8 mouse cellular contexts compared by ENCODE assay signal in the genomic region with DNA sequence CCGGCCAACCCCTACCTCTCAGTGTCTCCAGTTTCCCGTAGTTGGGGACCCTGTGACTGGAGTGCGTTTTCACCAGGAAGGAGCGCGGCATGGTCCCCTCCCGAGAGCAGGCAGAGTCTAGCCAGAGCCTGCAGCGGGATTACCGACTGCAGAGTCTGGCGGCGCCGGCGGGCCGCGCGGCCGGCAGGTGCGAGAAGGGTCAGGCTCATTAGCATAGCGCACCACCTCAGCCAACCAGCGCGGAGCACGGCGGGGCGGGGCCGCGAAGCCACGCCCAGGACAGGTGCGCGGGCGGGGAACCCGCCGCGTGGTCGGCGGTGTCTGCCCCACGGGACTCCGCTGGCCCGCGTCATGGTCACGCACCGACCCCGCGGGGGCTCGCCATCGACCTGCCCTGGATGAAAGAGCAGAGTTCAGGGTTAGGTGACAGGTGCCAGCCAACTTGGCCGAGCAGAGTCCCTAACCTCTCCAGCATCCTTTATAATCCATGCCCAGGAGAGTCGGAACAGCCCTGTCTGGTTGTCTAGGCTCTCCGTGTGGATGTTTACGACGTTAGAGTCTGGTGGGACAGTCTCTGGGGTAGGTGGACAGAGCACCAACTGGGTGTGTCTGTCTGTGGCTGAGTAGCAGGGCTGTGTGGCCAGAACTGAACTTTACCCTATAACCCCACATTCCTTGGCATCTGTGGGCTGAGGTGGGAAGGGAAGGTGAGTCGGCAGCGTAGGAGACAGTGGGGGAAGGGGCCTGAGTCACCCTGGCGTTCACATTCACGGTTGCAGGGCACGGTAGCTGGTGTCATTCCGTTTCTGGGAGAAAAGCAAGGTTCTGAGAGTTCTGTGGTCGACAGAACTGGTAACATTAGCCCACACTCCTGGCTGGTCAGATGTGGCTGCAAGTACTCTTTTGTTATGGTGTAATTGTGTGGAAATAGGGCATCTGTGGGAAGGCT. TPM values are rescaled to one million over a fixed set of nuclear protein-coding genes. Genes with fewer than 3 reads are reported as not detected.
A peak's percentile ranks its signal among the peaks of the same experiment; 100 is the strongest.
DNase-seq lines count a peak whose midpoint lies in the region; ATAC-seq and TF ChIP-seq lines count a peak whose summit lies in the region.

TSS of gene Snai3 (minus strand) at position 210 of the 949 bp plus-strand sequence.

- ATAC-seq in heart, embryonic 12.5 days (ENCODE audit: insufficient number of reproducible peaks, low FRiP score), result peak; percentile 62
- peak; percentile 92 for ATAC-seq in kidney, embryonic 16.5 days (ENCODE audit: low FRiP score, low TSS enrichment)

- peaks cover 47% of the 10 kb centered on the region for H3K27me3 ChIP-seq in heart, embryonic 12.5 days (replicated peaks)
- H3K27me3 ChIP-seq in kidney, embryonic 16.5 days (ENCODE audit: insufficient read depth, low read length), result peaks cover 55% of the 10 kb centered on the region
- peaks cover 4% of the 10 kb centered on the region; the same call in 1 of the 2 replicates for H3K27me3 ChIP-seq in small intestine, adult 2 months (ENCODE audit: control insufficient read depth, insufficient read depth, low read length)

- peaks cover 64% of the 10 kb centered on the region for H3K4me1 ChIP-seq in heart, embryonic 12.5 days (replicated peaks)
- H3K4me1 ChIP-seq in kidney, embryonic 16.5 days (ENCODE audit: insufficient read depth, low read length), result peaks cover 14% of the 10 kb centered on the region
- peaks cover 23% of the 10 kb centered on the region for H3K4me1 ChIP-seq in small intestine, adult 2 months (ENCODE audit: control insufficient read depth, insufficient read depth, insufficient read length, low read length)

- intact Hi-C loops in left cerebral cortex, adult 2 months (cut with DNase I), result loop anchor here (1.0 to 5.0 kb wide), 2 partner anchors 15 to 207 kb away; no protein-coding TSS in a partner anchor
- intact Hi-C loops in left cerebral cortex, postnatal 25 days (cut with DNase I), result loop anchor here (2.0 kb wide), 1 partner anchor 14 kb away; no protein-coding TSS in a partner anchor

- no peak for TF ChIP-seq CTCF in left cerebral cortex, adult 2 months (IDR thresholded peaks at IDR 0.05)
- no peak for TF ChIP-seq CTCF in small intestine, adult 2 months (IDR thresholded peaks at IDR 0.05; ENCODE audit: extremely low read depth, insufficient read length, insufficient replicate concordance, low read depth, low read length)

- peak within 1 kb of the TSS; percentile 56 for H3K9ac ChIP-seq in heart, embryonic 12.5 days
- peak within 1 kb of the TSS; percentile 53 for H3K9ac ChIP-seq in kidney, embryonic 16.5 days (replicated peaks; ENCODE audit: low read length)

- 6% methylated on average over 56 of the region's 56 CpGs for WGBS in heart, embryonic 12.5 days
- 1% methylated on average over 54 of the region's 56 CpGs for WGBS in kidney, embryonic 16.5 days
- 3% methylated on average over 56 of the region's 56 CpGs for WGBS in small intestine, adult 2 months

- H3K36me3 ChIP-seq in heart, embryonic 12.5 days, result peaks cover 6% of the 10 kb centered on the region; the same call in 1 of the 2 replicates
- H3K36me3 ChIP-seq in kidney, embryonic 16.5 days (ENCODE audit: insufficient read depth, low read length), result no peaks in the 10 kb centered on the region; the same call in 1 of the 2 replicates
- peaks cover 1% of the 10 kb centered on the region; the same call in 1 of the 2 replicates for H3K36me3 ChIP-seq in small intestine, adult 2 months (ENCODE audit: control insufficient read depth, insufficient read depth, low read length)

- no peaks in the 10 kb centered on the region for H3K9me3 ChIP-seq in heart, embryonic 12.5 days (replicated peaks)
- no peaks in the 10 kb centered on the region; the same call in 1 of the 2 replicates for H3K9me3 ChIP-seq in kidney, embryonic 16.5 days (ENCODE audit: low read length)

- peak within 1 kb of the TSS; percentile 42 for H3K4me3 ChIP-seq in left cerebral cortex, adult 2 months
- peak within 1 kb of the TSS; percentile 40 for H3K4me3 ChIP-seq in heart, embryonic 12.5 days
- H3K4me3 ChIP-seq in kidney, embryonic 16.5 days (ENCODE audit: low read length), result peak within 1 kb of the TSS; percentile 38
- peak within 1 kb of the TSS; percentile 59 for H3K4me3 ChIP-seq in small intestine, adult 2 months (ENCODE audit: low read depth, low read length)

- H3K27ac ChIP-seq in left cerebral cortex, adult 2 months, result peak within 1 kb of the TSS; percentile 78
- H3K27ac ChIP-seq in heart, embryonic 12.5 days (ENCODE audit: poor library complexity, severe bottlenecking), result no peak within 1 kb of the TSS
- no peak within 1 kb of the TSS for H3K27ac ChIP-seq in kidney, embryonic 16.5 days (ENCODE audit: low read length)
- peak within 1 kb of the TSS; percentile 24; the same call in 1 of the 2 replicates for H3K27ac ChIP-seq in small intestine, adult 2 months (ENCODE audit: insufficient read depth, low read depth, low read length)

- peak in 1 of 2 experiments; percentile 36 for DNase-seq in left cerebral cortex, adult 2 months (ENCODE audit: extremely low spot score in 1 of 2, low spot score in 2 of 2)
- no peak for DNase-seq in left cerebral cortex, postnatal 25 days (ENCODE audit: low spot score in 2 of 2)
- peak; percentile 52 for DNase-seq in embryo, embryonic 10 days (ENCODE audit: low spot score)
- DNase-seq in lung, postnatal 36 days, result peak; percentile 81
- DNase-seq in layer of hippocampus, postnatal 36 days, result no peak

- peak; percentile 37; the same call in 1 of the 2 replicates for TF ChIP-seq POLR2A in small intestine, adult 2 months (IDR thresholded peaks at IDR 0.05; ENCODE audit: low read depth, low read length)

- peak within 1 kb of the TSS; percentile 73 for H3K4me2 ChIP-seq in heart, embryonic 12.5 days
- peak within 1 kb of the TSS; percentile 58 for H3K4me2 ChIP-seq in kidney, embryonic 16.5 days (replicated peaks; ENCODE audit: low read depth, low read length)

RNA-seq across cellular contexts. Expression of gene Snai3, which starts in this region (rescaled TPM):
- total RNA-seq in left cerebral cortex, adult 2 months (2021), result 1 to 10 TPM; 1.0 to 1.6 TPM
- under 1 TPM; 0.64 to 0.66 TPM for total RNA-seq in left cerebral cortex, postnatal 25 days (2021)
- 2.1 and 2.3 TPM in 2 replicates for polyA plus RNA-seq in heart, embryonic 12.5 days (2016; fragmentation: Nextera tagmentation; extraction: Ambion mirVana)
- 0.75 and 0.77 TPM in 2 replicates for polyA plus RNA-seq in kidney, embryonic 16.5 days (2015; fragmentation: Nextera tagmentation; extraction: Ambion mirVana)
- polyA plus RNA-seq in small intestine, adult 2 months (2012; rRNA removed), result 2.2 and 3.4 TPM in 2 replicates
- total RNA-seq in layer of hippocampus, postnatal 36 days (2021), result not detected

Comparison
In these comparisons a context has a peak if more than half of its experiments do, and no peak if none do; other contexts are left out.
1. Peak in ATAC-seq, H3K4me3 ChIP-seq, H3K9ac ChIP-seq and H3K4me2 ChIP-seq in kidney, embryonic 16.5 days; RNA of the gene not detected or under 1 TPM.
2. DNase-seq: peak in embryo, embryonic 10 days (single experiment) and lung, postnatal 36 days (single experiment); none in left cerebral cortex, postnatal 25 days (0 of 2) and layer of hippocampus, postnatal 36 days (0 of 2).
3. H3K27ac ChIP-seq: peak in left cerebral cortex, adult 2 months (single experiment) and small intestine, adult 2 months (single experiment); none in heart, embryonic 12.5 days (single experiment) and kidney, embryonic 16.5 days (single experiment).
4. Peak in every context shown above with its lines, with median percentiles within 50 percentile points of each other: H3K4me3 ChIP-seq.